8 mouse cellular contexts compared by ENCODE assay signal in the genomic region with DNA sequence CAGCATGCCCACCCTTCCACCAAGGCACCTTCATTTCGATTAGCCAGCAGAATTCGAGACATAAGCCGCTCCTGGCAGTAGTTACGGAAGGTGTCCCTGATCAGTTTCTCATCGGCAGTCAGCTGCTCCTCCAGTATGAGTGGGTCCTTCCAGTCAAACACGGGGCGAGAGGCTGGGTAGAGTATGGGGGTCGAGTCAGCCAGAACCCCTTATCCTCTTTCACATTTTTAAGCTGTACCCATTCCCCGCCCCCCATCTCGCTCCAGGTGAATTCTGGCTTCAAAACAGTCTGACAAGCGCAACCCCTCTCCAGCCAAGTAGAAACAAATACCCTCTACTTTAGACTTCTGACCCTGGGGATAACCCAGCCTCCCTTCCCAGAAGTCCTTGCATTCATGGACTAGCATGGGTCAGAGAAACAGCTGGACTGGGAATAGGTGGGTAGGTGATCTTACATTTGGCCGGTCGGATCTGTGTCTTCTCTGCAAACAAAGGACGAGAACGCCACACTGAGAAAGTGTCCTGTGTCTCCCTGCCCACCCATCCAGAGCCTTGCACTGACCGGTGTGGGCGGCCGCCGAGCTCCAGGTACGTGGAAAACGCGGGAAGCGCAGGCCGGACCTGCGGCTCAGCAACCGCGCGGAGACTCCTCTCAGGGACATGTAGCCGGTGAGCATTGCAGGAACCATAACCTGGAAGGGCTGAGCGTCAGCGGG. TPM values are rescaled to one million over a fixed set of nuclear protein-coding genes. Genes with fewer than 3 reads are reported as not detected.
DNase-seq lines count a peak whose midpoint lies in the region; ATAC-seq and TF ChIP-seq lines count a peak whose summit lies in the region.

No protein-coding gene starts in this region.

- 11% methylated on average over 31 of the region's 31 CpGs for WGBS in heart, embryonic 10.5 days
- WGBS in intestine, embryonic 16.5 days, result 9% methylated on average over 31 of the region's 31 CpGs
- 14% methylated on average over 31 of the region's 31 CpGs for WGBS in midbrain, embryonic 10.5 days

- H3K36me3 ChIP-seq in heart, embryonic 10.5 days, result peaks cover 28% of the 10 kb centered on the region
- no peaks in the 10 kb centered on the region for H3K36me3 ChIP-seq in intestine, embryonic 16.5 days (ENCODE audit: control insufficient read depth, insufficient read depth, low read length)
- H3K36me3 ChIP-seq in midbrain, embryonic 10.5 days, result peaks cover 36% of the 10 kb centered on the region

- no peak for DNase-seq in heart, embryonic 10.5 days (ENCODE audit: low spot score)
- no peak for DNase-seq in heart, postnatal 14 days
- no peak for DNase-seq in midbrain, embryonic 10.5 days (ENCODE audit: low spot score)
- DNase-seq in right cerebral cortex, postnatal 4 days, result no peak
- no peak for DNase-seq in gastrocnemius, adult 8-10 months (ENCODE audit: low spot score in 2 of 2)
- DNase-seq in left cerebral cortex, postnatal 4 days, result no peak

- no peak for TF ChIP-seq CTCF in cortical plate, adult 2 months (IDR thresholded peaks at IDR 0.05; ENCODE audit: extremely low read depth, insufficient read depth, low read length)

- H3K27ac ChIP-seq in heart, embryonic 10.5 days, result peak overlapping the region; percentile 86
- H3K27ac ChIP-seq in cortical plate, adult 2 months (ENCODE audit: insufficient read depth, low read length), result no peak overlapping the region
- no peak overlapping the region; the same call in 1 of the 2 replicates for H3K27ac ChIP-seq in intestine, embryonic 16.5 days (ENCODE audit: low read length)
- H3K27ac ChIP-seq in midbrain, embryonic 10.5 days (replicated peaks), result peak overlapping the region; percentile 82

- H3K9me3 ChIP-seq in heart, embryonic 10.5 days, result no peaks in the 10 kb centered on the region
- no peaks in the 10 kb centered on the region for H3K9me3 ChIP-seq in intestine, embryonic 16.5 days (ENCODE audit: control insufficient read depth, low read length)
- H3K9me3 ChIP-seq in midbrain, embryonic 10.5 days (replicated peaks), result no peaks in the 10 kb centered on the region

- H3K4me2 ChIP-seq in intestine, embryonic 16.5 days (ENCODE audit: low read depth, low read length), result peak overlapping the region; percentile 72

- no peaks in the 10 kb centered on the region for H3K27me3 ChIP-seq in heart, embryonic 10.5 days (ENCODE audit: insufficient read depth, poor library complexity, severe bottlenecking)
- no peaks in the 10 kb centered on the region for H3K27me3 ChIP-seq in intestine, embryonic 16.5 days (replicated peaks; ENCODE audit: control insufficient read depth, insufficient read depth, low read length)
- H3K27me3 ChIP-seq in midbrain, embryonic 10.5 days (ENCODE audit: low read depth, poor library complexity, severe bottlenecking), result peaks cover 9% of the 10 kb centered on the region; the same call in 1 of the 2 replicates

- peak; percentile 53 for ATAC-seq in intestine, embryonic 16.5 days

- H3K4me1 ChIP-seq in heart, embryonic 10.5 days, result peaks cover 11% of the 10 kb centered on the region
- no peaks in the 10 kb centered on the region for H3K4me1 ChIP-seq in cortical plate, adult 2 months (ENCODE audit: control insufficient read depth, insufficient read depth, low read length)
- no peaks in the 10 kb centered on the region for H3K4me1 ChIP-seq in intestine, embryonic 16.5 days (ENCODE audit: control insufficient read depth, insufficient read depth, low read length)
- H3K4me1 ChIP-seq in midbrain, embryonic 10.5 days, result peaks cover 26% of the 10 kb centered on the region

- no peak for TF ChIP-seq POLR2A in cortical plate, adult 2 months (IDR thresholded peaks at IDR 0.05; ENCODE audit: extremely low read depth, insufficient read depth, low read length)

- intact Hi-C loops in heart, postnatal 14 days (cut with DNase I), result no loop called here
- intact Hi-C loops in left cerebral cortex, postnatal 4 days (cut with DNase I), result no loop called here

- H3K4me3 ChIP-seq in heart, embryonic 10.5 days, result peak overlapping the region; percentile 85
- H3K4me3 ChIP-seq in cortical plate, adult 2 months (ENCODE audit: insufficient read depth, low read length), result peak overlapping the region; percentile 55
- peak overlapping the region; percentile 83 for H3K4me3 ChIP-seq in intestine, embryonic 16.5 days (ENCODE audit: low read length)
- H3K4me3 ChIP-seq in midbrain, embryonic 10.5 days, result peak overlapping the region; percentile 76

- peak overlapping the region; percentile 77 for H3K9ac ChIP-seq in intestine, embryonic 16.5 days (ENCODE audit: low read depth, low read length)

RNA-seq across cellular contexts. Expression of a gene that starts 0.6 kb away (rescaled TPM):
- polyA plus RNA-seq in heart, embryonic 10.5 days (2016; fragmentation: Nextera tagmentation; extraction: Ambion mirVana), result 43.8 and 45.3 TPM in 2 replicates
- total RNA-seq in heart, postnatal 14 days (2021), result 10 to 100 TPM; 41.4 to 42.0 TPM
- 81.5 and 91.9 TPM in 2 replicates for polyA plus RNA-seq in cortical plate, adult 2 months (2012; rRNA removed)
- polyA plus RNA-seq in intestine, embryonic 16.5 days (2015; fragmentation: Nextera tagmentation; extraction: Ambion mirVana), result 53.3 and 53.8 TPM in 2 replicates
- polyA plus RNA-seq in midbrain, embryonic 10.5 days (2016; fragmentation: Nextera tagmentation; extraction: Ambion mirVana), result 37.3 and 39.6 TPM in 2 replicates
- total RNA-seq in gastrocnemius, adult 8-10 months (2022), result 10 to 100 TPM; 29.4 to 43.6 (median 36.2) TPM
- 10 to 100 TPM; 30.8 to 32.7 TPM for total RNA-seq in left cerebral cortex, postnatal 4 days (2021)

RNA-seq across cellular contexts. Expression of a gene that starts 8.6 kb away (rescaled TPM):
- 54.2 and 54.3 TPM in 2 replicates for polyA plus RNA-seq in heart, embryonic 10.5 days (2016; fragmentation: Nextera tagmentation; extraction: Ambion mirVana)
- not detected for total RNA-seq in heart, postnatal 14 days (2021)
- 0.23 and 0.35 TPM in 2 replicates for polyA plus RNA-seq in cortical plate, adult 2 months (2012; rRNA removed)
- 4.9 and 10.3 TPM in 2 replicates for polyA plus RNA-seq in intestine, embryonic 16.5 days (2015; fragmentation: Nextera tagmentation; extraction: Ambion mirVana)
- 14.8 and 19.7 TPM in 2 replicates for polyA plus RNA-seq in midbrain, embryonic 10.5 days (2016; fragmentation: Nextera tagmentation; extraction: Ambion mirVana)
- total RNA-seq in gastrocnemius, adult 8-10 months (2022), result not detected
- total RNA-seq in left cerebral cortex, postnatal 4 days (2021), result under 1 TPM in 1 of 2 experiments, not detected in 1; 0.24 TPM

RNA-seq across cellular contexts. Expression of a gene that starts 15.2 kb away (rescaled TPM):
- polyA plus RNA-seq in heart, embryonic 10.5 days (2016; fragmentation: Nextera tagmentation; extraction: Ambion mirVana), result 3.2 and 3.8 TPM in 2 replicates
- total RNA-seq in heart, postnatal 14 days (2021), result 1 to 10 TPM; 5.9 to 7.3 TPM
- polyA plus RNA-seq in cortical plate, adult 2 months (2012; rRNA removed), result 6.1 and 6.7 TPM in 2 replicates
- 7.3 and 10.2 TPM in 2 replicates for polyA plus RNA-seq in intestine, embryonic 16.5 days (2015; fragmentation: Nextera tagmentation; extraction: Ambion mirVana)
- 6.6 and 7.5 TPM in 2 replicates for polyA plus RNA-seq in midbrain, embryonic 10.5 days (2016; fragmentation: Nextera tagmentation; extraction: Ambion mirVana)
- 1 to 10 TPM; 3.7 to 8.0 (median 6.1) TPM for total RNA-seq in gastrocnemius, adult 8-10 months (2022)
- total RNA-seq in left cerebral cortex, postnatal 4 days (2021), result 1 to 10 TPM; 2.8 to 4.1 TPM

RNA-seq across cellular contexts. Expression of a gene that starts 21.2 kb away (rescaled TPM):
- polyA plus RNA-seq in heart, embryonic 10.5 days (2016; fragmentation: Nextera tagmentation; extraction: Ambion mirVana), result 51.7 and 64.6 TPM in 2 replicates
- total RNA-seq in heart, postnatal 14 days (2021), result 1 to 10 TPM; 2.2 to 3.7 TPM
- 3.7 and 4.2 TPM in 2 replicates for polyA plus RNA-seq in cortical plate, adult 2 months (2012; rRNA removed)
- 39.5 and 45.4 TPM in 2 replicates for polyA plus RNA-seq in intestine, embryonic 16.5 days (2015; fragmentation: Nextera tagmentation; extraction: Ambion mirVana)
- 64.7 and 71.7 TPM in 2 replicates for polyA plus RNA-seq in midbrain, embryonic 10.5 days (2016; fragmentation: Nextera tagmentation; extraction: Ambion mirVana)
- total RNA-seq in gastrocnemius, adult 8-10 months (2022), result 1 to 10 TPM in 2 of 4 experiments, under 1 TPM in 2; 0.82 to 2.5 (median 1.5) TPM
- 10 to 100 TPM; 42.0 to 42.4 TPM for total RNA-seq in left cerebral cortex, postnatal 4 days (2021)

RNA-seq across cellular contexts. Expression of a gene that starts 36.4 kb away (rescaled TPM):
- polyA plus RNA-seq in heart, embryonic 10.5 days (2016; fragmentation: Nextera tagmentation; extraction: Ambion mirVana), result 80.8 and 108 TPM in 2 replicates
- 10 to 100 TPM; 23.7 to 27.8 TPM for total RNA-seq in heart, postnatal 14 days (2021)
- 58.7 and 60.4 TPM in 2 replicates for polyA plus RNA-seq in cortical plate, adult 2 months (2012; rRNA removed)
- 86.0 and 91.7 TPM in 2 replicates for polyA plus RNA-seq in intestine, embryonic 16.5 days (2015; fragmentation: Nextera tagmentation; extraction: Ambion mirVana)
- polyA plus RNA-seq in midbrain, embryonic 10.5 days (2016; fragmentation: Nextera tagmentation; extraction: Ambion mirVana), result 133 and 139 TPM in 2 replicates
- total RNA-seq in gastrocnemius, adult 8-10 months (2022), result 10 to 100 TPM; 19.2 to 28.8 (median 24.5) TPM
- 10 to 100 TPM; 86.2 to 90.4 TPM for total RNA-seq in left cerebral cortex, postnatal 4 days (2021)

Comparison
In these comparisons a context has a peak if more than half of its experiments do, and no peak if none do; other contexts are left out.
1. H3K27ac ChIP-seq: peak in heart, embryonic 10.5 days (single experiment) and midbrain, embryonic 10.5 days (single experiment); none in cortical plate, adult 2 months (single experiment) and intestine, embryonic 16.5 days (single experiment).
2. Peak in every context shown above with its lines, with median percentiles within 50 percentile points of each other: H3K4me3 ChIP-seq.